Mouse (Mus musculus) adrenal gland, adult 2 months (tissue): Measurements from ENCODE around the gene Zfp931. TPM values are rescaled to one million over a fixed set of nuclear protein-coding genes. Genes with fewer than 3 reads are reported as not detected.
"Not testable (repeated sequence)": the region's sequence is repeated elsewhere in the genome, so short reads cannot be mapped to it uniquely, and the experiment has no call there.

Experiments
- DNase-seq: peaks from one replicate; pipeline ENCODE4 v3.0.0; 2021
- long read RNA-seq: library from polyadenylated mRNA; stranded (forward); transcript quantifications from one replicate; pipeline ENCODE4 v2.0.0, GENCODE M21; 2021
- polyA plus RNA-seq: library from polyadenylated mRNA; depleted of rRNA; stranded (reverse); fragments of >200 nt; gene quantifications from 2 replicates; pipeline ENCODE4 v1.2.3, GENCODE M21; 2012; rRNA removed
- total RNA-seq, 2 experiments: library from RNA; stranded (reverse); gene quantifications; 2 replicates each; pipeline ENCODE4 v1.2.3; 2021

Gene Zfp931
- total RNA-seq (10 to 100 TPM; 31.3 to 37.6 TPM), polyA plus RNA-seq (0.15 and 0.29 TPM in 2 replicates)
- long read RNA-seq, transcript Zfp931-201 (3 exons, 1,372 nt): major isoform, 8 of 12 reads
- long read RNA-seq, partial matches to known transcripts: 0 of 12 reads
- long read RNA-seq, other reads (novel, unspliced or antisense): 1 of 12 reads

- DNase-seq: peak; percentile 40
Measured at GRCm38 (mm10) chr2:178078166-178078717, at the start of gene Zfp931. Zfp931 (minus strand) TSS chr2:178078476.

- no peak for DNase-seq
Measured at GRCm38 (mm10) chr2:178126041-178126820, 48.0 kb upstream of the Zfp931 start.

- DNase-seq: no peak
Measured at GRCm38 (mm10) chr2:178125427-178125826, 47.2 kb upstream of the Zfp931 start.

- no peak for DNase-seq
Measured at GRCm38 (mm10) chr2:178123466-178123865, 45.2 kb upstream of the Zfp931 start.

- no peak for DNase-seq
Measured at GRCm38 (mm10) chr2:178121946-178122665, 43.8 kb upstream of the Zfp931 start.

- DNase-seq: no peak
Measured at GRCm38 (mm10) chr2:178121375-178121688, 43.1 kb upstream of the Zfp931 start.

- DNase-seq: no peak
Measured at GRCm38 (mm10) chr2:178120651-178121374, 42.5 kb upstream of the Zfp931 start.

GRCm38 (mm10) chr2:178120356-178120645 lies 42.0 kb upstream of the Zfp931 start:
- no peak for DNase-seq

- DNase-seq: no peak
Measured at GRCm38 (mm10) chr2:178119561-178120355, 41.5 kb upstream of the Zfp931 start.

GRCm38 (mm10) chr2:178118801-178119560 lies 40.7 kb upstream of the Zfp931 start, which contains the start of gene Phactr3:
Phactr3 (plus strand) TSS chr2:178118975.
- peak; percentile 13 for DNase-seq

GRCm38 (mm10) chr2:178117946-178118345 lies 39.7 kb upstream of the Zfp931 start:
- peak; percentile 17 for DNase-seq

- DNase-seq: peak; percentile 56
Measured at GRCm38 (mm10) chr2:178101957-178102356, 23.7 kb upstream of the Zfp931 start.

- peak; percentile 38 for DNase-seq
Measured at GRCm38 (mm10) chr2:178098021-178098420, 19.7 kb upstream of the Zfp931 start.

- no peak for DNase-seq
Measured at GRCm38 (mm10) chr2:178089586-178089985, 11.3 kb upstream of the Zfp931 start.

- DNase-seq: peak; percentile 62
Measured at GRCm38 (mm10) chr2:178058195-178058594, 20.1 kb downstream of the Zfp931 start.

GRCm38 (mm10) chr2:178027601-178028000 lies 50.7 kb downstream of the Zfp931 start:
- not testable (repeated sequence) for DNase-seq

GRCm38 (mm10) chr2:178023861-178024260 lies 54.4 kb downstream of the Zfp931 start:
- peak; percentile 62 for DNase-seq

GRCm38 (mm10) chr2:178023011-178023611 lies 55.2 kb downstream of the Zfp931 start, which contains the start of gene Zfp971:
Zfp971 (plus strand) TSS chr2:178023284.
- DNase-seq: peak; percentile 77

GRCm38 (mm10) chr2:178020773-178021172 lies 57.5 kb downstream of the Zfp931 start:
- DNase-seq: not testable (repeated sequence)

GRCm38 (mm10) chr2:178019486-178019885 lies 58.8 kb downstream of the Zfp931 start:
- not testable (repeated sequence) for DNase-seq
